Mouse (Mus musculus) forebrain, embryonic 14.5 days (tissue): ENCODE measurements at regions not wholly inside any gene's neighbourhood (a gene's known extent, or its start where the extent isn't known, plus 50 kb on each side); places are given as distances from the start of the nearest gene placed in this dataset.

Experiments used
- ATAC-seq: fragments of 200-750 bp; cut with Nextera tagmentation; 2 replicates; pipeline ENCODE4 v1.8.0; 2017; ENCODE audit warnings: mild to moderate bottlenecking, moderate library complexity
- DNase-seq: peaks from one replicate; pipeline ENCODE4 v3.0.0-alpha.2; 2015; ENCODE audit warnings: low spot score
- H3K27ac ChIP-seq: fragments of 300-500 bp; sonication (generic); 2 replicates; pipeline ENCODE4 v1.5.1; 2014; ENCODE audit warnings: low read depth, mild to moderate bottlenecking, control low read depth, low read length, moderate library complexity
- H3K27me3 ChIP-seq: fragments of 300-500 bp; sonication (generic); replicated peaks from 2 replicates; pipeline ENCODE4 v1.6.1; 2014; ENCODE audit warnings: low read length, control low read depth, mixed read lengths; ENCODE audit not compliant: control insufficient read depth, insufficient read depth
- H3K36me3 ChIP-seq: fragments of 300-500 bp; sonication (generic); 2 replicates; pipeline ENCODE4 v1.6.1; 2014; ENCODE audit warnings: low read length, control low read depth; ENCODE audit not compliant: control insufficient read depth, insufficient read depth
- H3K4me1 ChIP-seq: fragments of 300-500 bp; sonication (generic); 2 replicates; pipeline ENCODE4 v1.6.1; 2014; ENCODE audit warnings: antibody characterized with exemption, low read length, control low read depth; ENCODE audit not compliant: control insufficient read depth, insufficient read depth
- H3K4me2 ChIP-seq: fragments of 300-500 bp; sonication (generic); 2 replicates; pipeline ENCODE4 v1.6.1; 2014; ENCODE audit warnings: mild to moderate bottlenecking, control low read depth, low read length
- H3K4me3 ChIP-seq: fragments of 300-500 bp; sonication (generic); 2 replicates; pipeline ENCODE4 v1.5.1; 2014; ENCODE audit warnings: low read depth, low read length, control low read depth
- H3K9ac ChIP-seq: fragments of 300-500 bp; sonication (generic); 2 replicates; pipeline ENCODE4 v1.6.1; 2014; ENCODE audit warnings: mild to moderate bottlenecking, low read length, control low read depth, moderate library complexity
- H3K9me3 ChIP-seq: fragments of 300-500 bp; sonication (generic); replicated peaks from 2 replicates; pipeline ENCODE4 v1.6.1; 2016; ENCODE audit warnings: low read length, control low read depth, mixed read lengths; ENCODE audit not compliant: control insufficient read depth
- WGBS: fragments of 180-500 bp; shearing (Covaris S2); extraction: QIAGEN DNeasy Blood & Tissue Kit; methylation state at CpG from one replicate; pipeline ENCODE4 v1.1.7; 2014; 5-methylcytosine and 5-hydroxymethylcytosine counted together

- WGBS: 87% methylated on average over 11 of the region's 11 CpGs
- ATAC-seq: no peak
Measured at GRCm38 (mm10) chr6:51355041-51355440, 77.4 kb upstream of the Nfe2l3 start.

DNA sequence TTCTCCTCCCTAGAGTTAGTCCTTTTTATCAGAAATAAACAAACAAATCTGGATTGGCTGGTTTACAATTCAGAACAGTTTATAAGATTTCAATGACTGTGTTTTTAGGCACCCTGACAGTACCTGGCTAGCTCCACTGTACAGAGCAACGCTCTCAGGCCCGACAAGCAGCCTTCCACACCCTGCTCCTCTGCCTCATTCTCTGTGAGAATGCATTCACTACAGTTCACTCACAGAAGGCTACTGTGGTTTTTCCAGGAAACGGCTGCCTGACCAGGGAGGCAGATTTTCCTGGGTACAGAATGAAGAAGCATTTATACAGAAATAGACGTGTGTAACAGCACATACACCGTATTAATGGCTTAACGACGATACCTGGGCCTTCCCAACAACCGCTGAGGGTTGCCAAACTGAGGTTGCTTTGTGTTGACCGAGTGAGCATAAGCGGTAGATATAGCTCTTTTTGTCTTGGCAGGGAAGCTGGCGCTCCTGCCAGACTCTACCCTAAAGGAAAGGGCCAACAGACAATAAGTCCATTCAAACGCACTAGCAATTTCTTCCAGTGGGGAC is 70.8 kb upstream of the Nfe2l3 start:
- Histone ChIP-seq H3K36me3 (no peaks in the 10 kb centered on the region), H3K9me3 (no peaks in the 10 kb centered on the region), H3K9ac (peak overlapping the region; percentile 9; the same call in 1 of the 2 replicates), H3K27ac (0 out of 2 replicates have a peak overlapping the region, but pooled peaks have one; percentile 22), H3K4me3 (no peak overlapping the region), H3K4me2 (no peak overlapping the region; the same call in 1 of the 2 replicates), H3K27me3 (no peaks in the 10 kb centered on the region), H3K4me1 (peaks cover 7% of the 10 kb centered on the region)
- 21% methylated on average over 12 of the region's 12 CpGs for WGBS
- no peak for ATAC-seq
- DNase-seq: peak; percentile 46

More at GRCm38 (mm10) chr6:51355041-51355440, 77.4 kb upstream of the Nfe2l3 start:
- DNase-seq: no peak
- H3K4me3 ChIP-seq: no peak overlapping the region
- H3K9me3 ChIP-seq: no peaks in the 10 kb centered on the region
- no peak overlapping the region for H3K4me2 ChIP-seq
- H3K27ac ChIP-seq: no peak overlapping the region
- H3K9ac ChIP-seq: no peak overlapping the region
- no peaks in the 10 kb centered on the region for H3K4me1 ChIP-seq
- no peaks in the 10 kb centered on the region for H3K27me3 ChIP-seq
- no peaks in the 10 kb centered on the region for H3K36me3 ChIP-seq

DNA sequence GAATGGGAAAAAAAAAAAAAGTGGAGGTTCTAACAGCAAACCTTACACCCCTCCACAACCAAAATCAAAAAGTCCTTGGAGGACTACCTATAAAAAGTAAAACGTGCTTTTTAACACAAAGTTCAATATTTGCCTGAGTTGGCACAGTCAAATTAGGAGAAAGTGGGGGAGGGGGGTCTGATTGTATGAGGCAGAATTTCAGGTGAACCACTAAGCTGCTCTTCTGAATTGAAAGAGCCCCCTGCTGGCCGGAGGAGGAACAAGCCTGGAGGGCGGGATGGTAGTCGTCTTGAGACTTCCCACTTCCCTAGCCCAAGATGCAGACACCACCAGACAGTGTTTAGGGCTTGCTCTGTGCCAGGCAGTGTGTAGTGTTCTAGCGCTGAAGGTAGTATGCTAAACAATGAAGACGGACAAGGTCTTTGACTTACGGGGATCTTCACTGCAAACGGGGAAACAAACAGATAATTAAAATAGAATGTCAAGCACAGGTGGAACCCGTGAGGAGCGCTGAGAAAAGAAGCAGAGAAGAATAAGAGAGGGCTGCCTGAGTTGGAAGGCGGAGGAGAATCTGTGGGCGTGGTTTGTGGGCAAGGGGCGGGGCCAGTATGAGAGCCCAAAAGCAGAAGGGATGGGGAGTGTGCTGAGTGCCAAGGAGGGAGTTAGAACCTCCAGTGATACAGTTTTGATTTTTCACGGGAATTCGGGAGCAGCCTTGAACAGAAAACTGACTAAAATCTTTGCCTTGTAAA is 69.8 kb upstream of the Nfe2l3 start:
- no peaks in the 10 kb centered on the region for H3K36me3 ChIP-seq
- H3K27me3 ChIP-seq: no peaks in the 10 kb centered on the region
- H3K4me3 ChIP-seq: peak overlapping the region; percentile 14; the same call in 1 of the 2 replicates
- no peak overlapping the region for H3K27ac ChIP-seq
- H3K4me2 ChIP-seq: peak overlapping the region; percentile 42
- peaks cover 7% of the 10 kb centered on the region for H3K4me1 ChIP-seq
- 5% methylated on average over 15 of the region's 15 CpGs for WGBS
- peak; percentile 85 for ATAC-seq
- H3K9ac ChIP-seq: no peak overlapping the region
- peak; percentile 86 for DNase-seq
- H3K9me3 ChIP-seq: no peaks in the 10 kb centered on the region

GRCm38 (mm10) chr6:51364776-51365175 is 67.7 kb upstream of the Nfe2l3 start:
- H3K4me3 ChIP-seq: no peak overlapping the region
- no peaks in the 10 kb centered on the region for H3K27me3 ChIP-seq
- no peak overlapping the region for H3K27ac ChIP-seq
- H3K4me1 ChIP-seq: peaks cover 10% of the 10 kb centered on the region
- no peaks in the 10 kb centered on the region for H3K9me3 ChIP-seq
- WGBS: 72% methylated on average over 6 of the region's 6 CpGs
- ATAC-seq: no peak
- no peak overlapping the region for H3K9ac ChIP-seq
- H3K36me3 ChIP-seq: no peaks in the 10 kb centered on the region
- DNase-seq: no peak
- H3K4me2 ChIP-seq: no peak overlapping the region

DNA sequence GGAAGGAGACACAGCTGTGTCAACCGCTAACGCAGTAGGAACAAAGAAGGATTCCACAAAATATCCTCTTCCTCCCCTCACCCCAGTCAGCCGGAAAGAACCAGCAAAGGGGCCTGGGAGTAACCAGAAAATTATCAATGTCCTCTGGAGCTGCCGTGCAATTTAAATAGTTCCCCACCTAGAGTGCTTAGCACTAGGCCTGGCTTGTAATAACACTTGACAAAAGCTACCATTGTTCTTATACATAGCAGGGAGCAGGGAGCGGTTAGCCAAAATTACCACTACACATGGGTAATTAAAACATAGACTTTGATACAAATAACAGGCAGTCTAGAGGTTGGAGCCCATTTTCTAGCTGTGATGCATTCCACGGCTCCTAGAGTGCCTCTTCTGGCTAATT is 62.7 kb upstream of the Nfe2l3 start:
- DNase-seq (no peak), ATAC-seq (0 out of 2 replicates have a peak, but pooled peaks have one; percentile 29)
- peak overlapping the region; percentile 44 for H3K27ac ChIP-seq
- H3K9ac ChIP-seq: no peak overlapping the region
- no peaks in the 10 kb centered on the region for H3K9me3 ChIP-seq
- no peaks in the 10 kb centered on the region for H3K27me3 ChIP-seq
- no peaks in the 10 kb centered on the region for H3K36me3 ChIP-seq
- peaks cover 6% of the 10 kb centered on the region for H3K4me1 ChIP-seq
- no peak overlapping the region for H3K4me2 ChIP-seq
- no peak overlapping the region for H3K4me3 ChIP-seq
- WGBS: 28% methylated on average over 6 of the region's 6 CpGs

DNA sequence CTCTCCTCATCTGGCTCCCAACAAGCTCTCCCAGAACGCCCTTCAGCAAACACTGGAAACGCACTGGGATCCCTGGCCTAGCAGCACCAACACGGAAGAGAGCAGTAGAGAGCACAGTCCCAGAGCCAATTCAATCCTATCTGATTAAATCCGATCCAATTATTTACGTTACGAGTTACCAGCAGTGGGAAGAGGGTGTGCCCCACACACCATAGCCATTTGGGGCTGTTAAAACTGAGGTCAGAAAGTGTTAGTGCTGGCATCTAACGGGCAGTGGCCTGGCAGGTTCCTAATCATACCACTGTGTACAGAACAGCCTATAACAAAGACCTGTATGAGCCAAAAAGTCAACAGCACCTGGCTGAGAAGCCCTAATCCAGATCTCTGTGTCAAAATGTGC is 60.1 kb upstream of the Nfe2l3 start:
- Histone ChIP-seq H3K4me2 (no peak overlapping the region), H3K9me3 (no peaks in the 10 kb centered on the region), H3K27ac (no peak overlapping the region; the same call in 1 of the 2 replicates), H3K4me1 (peaks cover 6% of the 10 kb centered on the region), H3K9ac (no peak overlapping the region), H3K4me3 (no peak overlapping the region), H3K27me3 (no peaks in the 10 kb centered on the region), H3K36me3 (no peaks in the 10 kb centered on the region)
- WGBS: 56% methylated on average over 7 of the region's 7 CpGs
- DNase-seq: no peak
- no peak for ATAC-seq

DNA sequence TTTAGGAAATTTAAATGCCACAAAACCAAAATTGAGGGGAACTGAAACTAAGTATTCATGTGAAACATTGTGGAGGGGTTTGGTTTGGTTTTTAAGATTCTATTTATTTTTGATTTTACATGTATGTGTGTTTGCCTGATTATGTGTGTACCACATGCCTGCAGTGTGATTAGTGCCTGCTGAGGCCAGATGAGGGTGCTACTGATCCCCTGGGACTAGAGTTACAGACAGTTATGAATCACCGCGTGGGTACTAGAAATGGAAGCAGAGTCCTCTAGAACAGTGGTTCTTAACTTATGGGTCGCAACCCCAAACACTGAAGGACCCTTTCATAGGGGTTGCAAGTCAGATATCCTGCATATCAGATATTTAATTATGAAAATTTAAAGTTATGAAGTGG is 54.0 kb upstream of the Nfe2l3 start:
- H3K4me3 ChIP-seq: no peak overlapping the region
- WGBS: 83% methylated on average over 3 of the region's 3 CpGs
- DNase-seq (no peak), ATAC-seq (no peak)
- no peaks in the 10 kb centered on the region for H3K9me3 ChIP-seq
- no peak overlapping the region for H3K4me2 ChIP-seq
- H3K27me3 ChIP-seq: no peaks in the 10 kb centered on the region
- H3K4me1 ChIP-seq: no peaks in the 10 kb centered on the region
- H3K36me3 ChIP-seq: no peaks in the 10 kb centered on the region
- no peak overlapping the region for H3K9ac ChIP-seq
- peak overlapping the region; percentile 97; the same call in 1 of the 2 replicates for H3K27ac ChIP-seq

DNA sequence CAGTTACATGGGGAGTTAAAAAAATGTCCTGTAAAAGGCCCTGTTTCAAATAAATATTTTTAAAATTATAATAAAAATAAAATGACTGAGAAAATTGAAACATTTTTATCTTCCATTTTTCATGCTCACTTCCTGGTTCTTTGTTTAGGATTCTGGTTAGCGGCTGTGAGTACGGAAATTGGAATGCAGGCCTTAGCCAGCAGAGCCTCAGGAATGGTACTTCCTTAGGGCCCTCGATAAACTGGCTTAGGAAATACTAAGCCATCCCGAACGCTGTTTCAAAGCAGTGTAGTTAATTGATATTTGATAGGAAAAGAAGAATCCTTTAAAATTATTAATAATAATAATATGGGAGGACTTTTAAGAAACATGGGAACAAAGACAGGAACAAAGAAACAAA is 53.4 kb upstream of the Nfe2l3 start:
- ATAC-seq: peak; percentile 55
- H3K9ac ChIP-seq: peak overlapping the region; percentile 89

More for the DNA sequence above, 53.4 kb upstream of the Nfe2l3 start:
- Histone ChIP-seq H3K9me3 (no peaks in the 10 kb centered on the region), H3K4me3 (peak overlapping the region; percentile 31), H3K4me1 (no peaks in the 10 kb centered on the region), H3K4me2 (peak overlapping the region; percentile 61), H3K27me3 (no peaks in the 10 kb centered on the region), H3K36me3 (no peaks in the 10 kb centered on the region), H3K27ac (peak overlapping the region; percentile 97)
- DNase-seq: peak; percentile 61
- whole genome bisulfite sequencing: 10% methylated on average over 5 of the region's 5 CpGs
